Mouse (Mus musculus) left cerebral cortex, adult 9 months (tissue): ENCODE measurements around the gene Paqr5.

ENCODE experiments used
- DNase-seq, 2 experiments: peaks; one replicate each; pipeline ENCODE4 v3.0.0; 2022; ENCODE audit warnings: low spot score in 2 of 2

Gene Paqr5

GRCm38 (mm10) chr9:61910526-61911256, 116.0 kb downstream of the Paqr5 start:
- DNase-seq = no peak

DNA sequence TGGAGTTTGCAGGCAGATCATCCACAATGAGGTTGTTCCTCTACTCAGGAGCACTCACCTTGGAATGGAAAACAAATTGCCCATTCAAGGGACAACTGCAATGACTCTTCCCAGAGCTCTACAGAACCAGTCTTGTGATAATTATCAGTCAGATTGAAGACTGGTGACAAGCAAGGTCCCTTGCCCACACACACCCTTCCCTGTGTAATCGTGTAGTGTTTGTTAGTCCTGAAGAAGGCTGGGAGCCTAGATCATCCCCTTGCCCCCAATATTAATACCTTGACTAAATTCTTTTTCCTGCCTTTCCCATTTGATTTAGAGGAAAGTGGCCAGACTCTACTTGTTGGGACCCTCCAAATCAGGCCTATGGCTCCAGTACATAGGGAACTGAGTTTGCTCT, 117.0 kb downstream of the Paqr5 start:
- no peak for DNase-seq

GRCm38 (mm10) chr9:61908832-61909407, 117.7 kb downstream of the Paqr5 start:
- no peak for DNase-seq

- DNase-seq = no peak
Observed at GRCm38 (mm10) chr9:61908341-61908740, 118.3 kb downstream of the Paqr5 start.

GRCm38 (mm10) chr9:61907621-61908295, 118.9 kb downstream of the Paqr5 start:
- no peak for DNase-seq

- DNase-seq = peak in 1 of 2 experiments; percentile 16
Observed at GRCm38 (mm10) chr9:61906912-61907311, 119.7 kb downstream of the Paqr5 start.

DNA sequence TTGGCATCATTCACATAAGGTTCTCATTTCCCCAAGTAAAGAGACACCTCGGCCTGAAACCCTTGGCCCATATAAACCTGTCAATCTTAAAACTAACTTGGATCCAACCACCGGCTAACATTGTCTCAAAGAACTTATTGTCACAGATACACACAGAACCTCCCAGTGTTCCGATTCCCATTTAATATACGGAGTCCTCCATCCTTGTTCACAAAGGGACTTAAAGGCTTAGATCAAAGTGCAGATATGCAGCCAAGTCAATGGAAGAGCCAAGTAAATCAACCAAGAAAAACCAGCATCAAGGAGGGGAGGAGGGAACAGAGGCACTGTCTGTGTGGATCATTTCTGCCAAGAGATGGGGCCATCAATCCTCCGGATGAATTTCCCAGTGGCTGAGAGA, 121.1 kb downstream of the Paqr5 start:
- DNase-seq = no peak

DNA sequence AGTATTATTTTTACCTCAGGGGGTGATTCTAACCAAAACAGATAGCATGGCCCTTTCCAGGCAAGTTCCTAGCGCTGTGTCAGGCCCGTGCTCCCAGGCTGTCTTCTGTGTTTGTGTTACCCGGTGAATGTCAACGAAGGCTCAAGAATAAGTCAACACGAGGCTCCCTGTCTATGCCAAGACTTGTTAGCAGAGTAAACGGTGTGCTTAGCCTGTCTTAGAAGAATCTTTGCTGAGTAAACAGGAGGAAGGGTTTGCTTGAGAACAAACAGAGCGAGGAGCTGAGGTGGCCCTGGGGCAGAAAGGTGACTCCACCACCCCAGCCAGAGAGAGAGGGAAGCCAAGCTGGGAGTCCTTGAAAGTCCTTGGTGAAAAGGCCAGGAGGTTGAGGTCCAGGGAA, 122.5 kb downstream of the Paqr5 start:
- no peak for DNase-seq
